Mouse (Mus musculus): ENCODE data around the gene Tbc1d22a. TPM values are rescaled to one million over a fixed set of nuclear protein-coding genes. Genes with fewer than 3 reads are reported as not detected.

Gene Tbc1d22a
- polyA plus RNA-seq, 1 experiment from 2014 or later = 13.2 TPM

DNA sequence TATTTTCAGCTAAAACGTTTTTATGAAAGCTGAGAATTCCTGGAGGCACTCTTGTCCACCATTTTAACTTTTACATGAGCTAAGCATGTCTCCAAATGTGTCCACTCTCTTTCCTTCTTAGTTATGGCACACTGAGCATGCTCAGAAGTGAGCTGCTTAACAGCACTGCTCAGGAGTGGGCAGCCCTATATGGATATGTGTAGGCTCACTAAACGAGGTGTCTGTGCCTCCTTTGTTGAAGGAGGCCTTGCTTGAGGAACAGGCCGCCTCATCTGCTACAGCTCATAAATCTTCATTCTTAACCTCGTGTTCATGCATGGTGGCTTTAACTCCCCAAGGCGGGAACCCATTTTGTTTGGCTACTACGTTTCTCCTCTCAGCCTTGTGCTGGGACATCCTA is 262.8 kb downstream of the Tbc1d22a start:
- Histone ChIP-seq H3K27ac (ENCODE audit: low read depth, low read length) (no peak overlapping the region), H3K27me3 (replicated peaks; ENCODE audit: control insufficient read depth, insufficient read depth, low read length) (no peaks in the 10 kb centered on the region), H3K4me2 (ENCODE audit: low read length) (no peak overlapping the region), H3K9me3 (ENCODE audit: control insufficient read depth, low read length) (no peaks in the 10 kb centered on the region), H3K4me3 (ENCODE audit: low read length) (no peak overlapping the region), H3K9ac (ENCODE audit: low read depth, low read length) (no peak overlapping the region), H3K4me1 (ENCODE audit: control insufficient read depth, insufficient read depth, low read depth, low read length) (peaks cover 16% of the 10 kb centered on the region), H3K36me3 (ENCODE audit: control insufficient read depth, insufficient read depth, low read length) (no peaks in the 10 kb centered on the region)
- WGBS = 39% methylated on average over 6 of the region's 6 CpGs
- ATAC-seq = no peak

GRCm38 (mm10) chr15:86477471-86477992 is 263.3 kb downstream of the Tbc1d22a start:
- H3K4me1 ChIP-seq (ENCODE audit: control insufficient read depth, insufficient read depth, low read depth, low read length) = peaks cover 16% of the 10 kb centered on the region
- H3K36me3 ChIP-seq (ENCODE audit: control insufficient read depth, insufficient read depth, low read length) = no peaks in the 10 kb centered on the region
- ATAC-seq = no peak
- no peaks in the 10 kb centered on the region for H3K27me3 ChIP-seq (replicated peaks; ENCODE audit: control insufficient read depth, insufficient read depth, low read length)
- H3K4me2 ChIP-seq (ENCODE audit: low read length) = no peak overlapping the region
- no peak overlapping the region for H3K9ac ChIP-seq (ENCODE audit: low read depth, low read length)
- H3K4me3 ChIP-seq (ENCODE audit: low read length) = no peak overlapping the region
- H3K9me3 ChIP-seq (ENCODE audit: control insufficient read depth, low read length) = no peaks in the 10 kb centered on the region
- no peak overlapping the region for H3K27ac ChIP-seq (ENCODE audit: low read depth, low read length)

DNA sequence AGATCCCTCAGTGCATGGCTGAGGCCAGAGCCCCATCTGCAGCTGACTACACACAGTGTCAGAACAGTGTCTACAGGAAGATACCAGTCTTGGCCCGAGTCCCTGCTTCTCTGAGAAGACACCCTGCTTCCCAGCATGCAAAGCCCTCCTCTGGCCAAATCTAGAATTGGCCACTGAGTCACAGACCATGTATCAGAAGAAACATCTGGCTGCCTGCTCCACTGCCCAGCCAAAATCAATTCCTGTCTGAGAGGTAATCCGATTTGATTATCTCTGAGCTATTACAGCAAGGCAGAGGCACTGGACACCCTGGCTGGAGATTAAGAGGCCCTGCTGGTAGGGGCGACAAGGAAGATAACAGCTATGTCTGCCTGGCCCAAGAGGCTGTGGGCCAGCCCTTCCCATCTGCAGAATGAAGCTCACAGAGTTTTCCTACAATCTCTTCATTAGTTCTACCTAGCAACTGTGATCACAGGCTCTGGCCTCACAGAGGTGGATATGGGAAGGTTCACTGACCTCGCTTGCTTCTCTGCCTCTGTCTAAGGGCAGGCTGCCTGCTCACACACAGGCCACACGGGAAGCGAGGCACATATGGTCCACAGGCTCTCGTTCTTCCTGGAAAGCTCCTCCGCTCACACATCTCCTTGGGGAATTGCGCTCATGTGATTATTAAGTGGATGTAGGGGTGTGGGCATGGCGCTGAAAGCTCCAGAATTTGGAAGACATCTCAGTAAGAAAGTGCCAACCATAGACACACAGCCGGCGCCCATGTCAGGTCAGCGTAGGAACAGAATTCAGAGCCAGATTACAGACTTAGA is 264.6 kb downstream of the Tbc1d22a start:
- H3K36me3 ChIP-seq (ENCODE audit: control insufficient read depth, insufficient read depth, low read length) = no peaks in the 10 kb centered on the region
- H3K27me3 ChIP-seq (replicated peaks; ENCODE audit: control insufficient read depth, insufficient read depth, low read length) = no peaks in the 10 kb centered on the region
- H3K9me3 ChIP-seq (ENCODE audit: control insufficient read depth, low read length) = no peaks in the 10 kb centered on the region
- no peak overlapping the region for H3K9ac ChIP-seq (ENCODE audit: low read depth, low read length)
- peaks cover 16% of the 10 kb centered on the region for H3K4me1 ChIP-seq (ENCODE audit: control insufficient read depth, insufficient read depth, low read depth, low read length)
- H3K4me2 ChIP-seq (ENCODE audit: low read length) = no peak overlapping the region
- H3K27ac ChIP-seq (ENCODE audit: low read depth, low read length) = peak overlapping the region; percentile 45; the same call in 1 of the 2 replicates
- ATAC-seq = peak; percentile 40; the same call in 1 of the 2 replicates
- no peak overlapping the region for H3K4me3 ChIP-seq (ENCODE audit: low read length)
- 55% methylated on average over 13 of the region's 13 CpGs for WGBS

DNA sequence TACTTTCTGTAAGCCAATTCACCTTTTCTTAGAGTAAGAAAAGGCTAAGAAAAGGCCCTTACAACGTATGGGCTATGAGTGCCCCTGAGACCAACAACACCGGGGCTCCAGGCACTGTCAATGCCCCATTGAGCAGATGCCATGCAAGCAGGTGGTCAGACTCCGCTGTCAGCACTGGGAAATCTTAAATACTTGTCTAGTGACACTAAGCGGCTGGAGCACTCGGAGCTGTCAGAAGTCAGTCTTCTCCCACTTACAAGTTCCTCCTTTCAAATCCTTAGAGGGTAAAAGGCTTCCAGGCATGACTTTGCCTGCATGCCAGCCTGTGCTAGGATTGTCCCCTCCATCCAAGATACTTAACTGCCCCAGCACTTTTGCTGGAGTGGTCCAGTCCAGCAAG is 268.1 kb downstream of the Tbc1d22a start:
- H3K9ac ChIP-seq (ENCODE audit: low read depth, low read length) = no peak overlapping the region
- H3K27me3 ChIP-seq (replicated peaks; ENCODE audit: control insufficient read depth, insufficient read depth, low read length) = no peaks in the 10 kb centered on the region
- no peak overlapping the region for H3K27ac ChIP-seq (ENCODE audit: low read depth, low read length)
- no peaks in the 10 kb centered on the region for H3K36me3 ChIP-seq (ENCODE audit: control insufficient read depth, insufficient read depth, low read length)
- WGBS = 64% methylated on average over 5 of the region's 5 CpGs
- H3K4me2 ChIP-seq (ENCODE audit: low read length) = no peak overlapping the region
- no peak for ATAC-seq
- no peaks in the 10 kb centered on the region for H3K9me3 ChIP-seq (ENCODE audit: control insufficient read depth, low read length)
- no peak overlapping the region for H3K4me3 ChIP-seq (ENCODE audit: low read length)
- peaks cover 19% of the 10 kb centered on the region for H3K4me1 ChIP-seq (ENCODE audit: control insufficient read depth, insufficient read depth, low read depth, low read length)

DNA sequence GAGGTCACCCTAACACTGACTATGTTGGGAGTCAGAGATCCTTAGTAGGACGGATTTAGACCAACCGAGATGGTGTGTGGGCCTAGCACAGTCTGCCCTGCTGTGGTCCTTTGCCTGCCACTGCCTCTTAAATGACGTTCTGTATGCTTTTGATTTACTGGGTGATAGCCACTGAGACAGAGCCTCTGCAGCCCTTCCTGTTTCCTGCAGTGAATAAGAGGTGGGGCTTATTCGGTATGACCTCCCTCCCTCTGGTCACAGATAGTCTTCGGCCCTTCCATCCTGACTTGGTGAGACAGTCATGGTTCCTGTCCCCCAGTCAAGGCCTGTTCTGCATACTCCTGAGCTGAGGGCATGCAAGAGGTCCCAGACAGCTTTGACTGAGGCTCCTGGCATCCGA is 271.6 kb downstream of the Tbc1d22a start:
- Histone ChIP-seq H3K4me2 (ENCODE audit: low read length) (no peak overlapping the region), H3K27me3 (replicated peaks; ENCODE audit: control insufficient read depth, insufficient read depth, low read length) (no peaks in the 10 kb centered on the region), H3K36me3 (ENCODE audit: control insufficient read depth, insufficient read depth, low read length) (no peaks in the 10 kb centered on the region), H3K4me1 (ENCODE audit: control insufficient read depth, insufficient read depth, low read depth, low read length) (peaks cover 9% of the 10 kb centered on the region), H3K9ac (ENCODE audit: low read depth, low read length) (no peak overlapping the region), H3K9me3 (ENCODE audit: control insufficient read depth, low read length) (no peaks in the 10 kb centered on the region), H3K27ac (ENCODE audit: low read depth, low read length) (no peak overlapping the region), H3K4me3 (ENCODE audit: low read length) (no peak overlapping the region)
- ATAC-seq = no peak
- 82% methylated on average over 6 of the region's 6 CpGs for WGBS

GRCm38 (mm10) chr15:86487359-86487758 is 273.1 kb downstream of the Tbc1d22a start:
- H3K9ac ChIP-seq (ENCODE audit: low read depth, low read length) = no peak overlapping the region
- no peaks in the 10 kb centered on the region for H3K27me3 ChIP-seq (replicated peaks; ENCODE audit: control insufficient read depth, insufficient read depth, low read length)
- H3K9me3 ChIP-seq (ENCODE audit: control insufficient read depth, low read length) = no peaks in the 10 kb centered on the region
- no peak overlapping the region for H3K4me2 ChIP-seq (ENCODE audit: low read length)
- peak; percentile 48 for ATAC-seq
- 47% methylated on average over 5 of the region's 5 CpGs for WGBS
- H3K4me1 ChIP-seq (ENCODE audit: control insufficient read depth, insufficient read depth, low read depth, low read length) = peaks cover 9% of the 10 kb centered on the region
- H3K27ac ChIP-seq (ENCODE audit: low read depth, low read length) = no peak overlapping the region
- no peaks in the 10 kb centered on the region for H3K36me3 ChIP-seq (ENCODE audit: control insufficient read depth, insufficient read depth, low read length)
- H3K4me3 ChIP-seq (ENCODE audit: low read length) = no peak overlapping the region

DNA sequence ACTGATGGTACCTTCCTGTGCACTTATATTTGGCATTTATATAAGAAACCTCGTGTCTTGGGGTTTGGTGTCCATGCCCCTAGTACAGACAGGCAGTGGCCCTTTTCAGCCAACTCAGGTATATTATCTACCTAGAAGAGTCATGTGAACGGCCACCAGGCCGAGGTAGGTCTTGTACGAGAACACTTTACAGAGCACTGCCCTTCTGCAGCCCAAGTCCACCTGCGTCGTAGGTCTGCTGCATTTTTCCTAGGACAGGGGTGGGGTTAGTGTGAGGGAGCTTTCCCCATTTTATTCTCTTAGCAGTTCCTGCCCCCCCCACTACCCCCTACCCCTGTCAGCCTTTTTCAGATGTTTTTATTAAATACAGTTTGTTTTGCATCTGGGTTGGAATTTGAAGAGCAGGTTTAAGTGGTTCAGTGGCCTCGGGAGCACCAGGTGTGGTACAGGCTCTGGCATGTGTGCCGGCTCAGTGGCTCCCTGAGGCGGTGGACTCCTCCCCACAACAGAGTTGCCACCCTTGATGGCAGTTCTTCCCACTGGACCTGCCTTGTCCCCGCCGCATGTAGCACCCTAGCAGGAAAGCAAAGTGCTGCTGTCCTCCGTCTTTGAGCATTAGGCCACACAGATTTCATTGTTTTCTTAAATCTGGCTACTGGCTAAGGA is 277.3 kb downstream of the Tbc1d22a start:
- Histone ChIP-seq H3K4me1 (ENCODE audit: control insufficient read depth, insufficient read depth, low read depth, low read length) (peaks cover 7% of the 10 kb centered on the region), H3K9ac (ENCODE audit: low read depth, low read length) (no peak overlapping the region), H3K27ac (ENCODE audit: low read depth, low read length) (no peak overlapping the region), H3K27me3 (replicated peaks; ENCODE audit: control insufficient read depth, insufficient read depth, low read length) (no peaks in the 10 kb centered on the region), H3K36me3 (ENCODE audit: control insufficient read depth, insufficient read depth, low read length) (no peaks in the 10 kb centered on the region), H3K4me3 (ENCODE audit: low read length) (no peak overlapping the region), H3K4me2 (ENCODE audit: low read length) (no peak overlapping the region), H3K9me3 (ENCODE audit: control insufficient read depth, low read length) (no peaks in the 10 kb centered on the region)
- no peak for ATAC-seq
- WGBS = 89% methylated on average over 12 of the region's 12 CpGs

- no peak overlapping the region for H3K9ac ChIP-seq (ENCODE audit: low read depth, low read length)
- ATAC-seq = no peak
- no peaks in the 10 kb centered on the region for H3K36me3 ChIP-seq (ENCODE audit: control insufficient read depth, insufficient read depth, low read length)
- H3K4me3 ChIP-seq (ENCODE audit: low read length) = no peak overlapping the region
- no peaks in the 10 kb centered on the region for H3K9me3 ChIP-seq (ENCODE audit: control insufficient read depth, low read length)
- WGBS = 75% methylated on average over 5 of the region's 5 CpGs
- no peak overlapping the region for H3K27ac ChIP-seq (ENCODE audit: low read depth, low read length)
- no peaks in the 10 kb centered on the region; the same call in 1 of the 2 replicates for H3K4me1 ChIP-seq (ENCODE audit: control insufficient read depth, insufficient read depth, low read depth, low read length)
- H3K4me2 ChIP-seq (ENCODE audit: low read length) = no peak overlapping the region
- H3K27me3 ChIP-seq (replicated peaks; ENCODE audit: control insufficient read depth, insufficient read depth, low read length) = no peaks in the 10 kb centered on the region
Observed at GRCm38 (mm10) chr15:86492636-86493035, 278.4 kb downstream of the Tbc1d22a start.

DNA sequence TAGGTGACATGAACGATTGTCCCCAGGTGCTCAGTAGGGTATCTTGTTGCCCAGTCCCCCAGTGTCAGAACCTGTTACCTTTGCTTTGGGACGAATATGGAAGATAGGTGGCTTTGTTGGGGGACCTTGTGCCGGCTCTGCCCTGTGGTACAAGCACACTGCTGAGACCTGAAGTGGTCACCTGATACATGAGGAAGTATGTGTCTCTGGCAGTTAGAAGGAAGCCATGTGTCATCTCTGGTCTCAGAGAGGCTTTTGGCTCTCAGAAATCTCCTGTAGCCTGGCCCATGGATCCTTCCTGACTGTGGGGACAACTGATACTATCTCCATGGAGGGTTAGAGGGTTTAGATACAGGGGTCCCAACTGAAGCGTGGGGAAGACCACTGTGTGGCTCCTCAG is 281.9 kb downstream of the Tbc1d22a start:
- Histone ChIP-seq H3K4me3 (ENCODE audit: low read length) (no peak overlapping the region), H3K9ac (ENCODE audit: low read depth, low read length) (no peak overlapping the region), H3K4me2 (ENCODE audit: low read length) (no peak overlapping the region), H3K36me3 (ENCODE audit: control insufficient read depth, insufficient read depth, low read length) (no peaks in the 10 kb centered on the region), H3K27me3 (replicated peaks; ENCODE audit: control insufficient read depth, insufficient read depth, low read length) (no peaks in the 10 kb centered on the region), H3K4me1 (ENCODE audit: control insufficient read depth, insufficient read depth, low read depth, low read length) (no peaks in the 10 kb centered on the region; the same call in 1 of the 2 replicates), H3K27ac (ENCODE audit: low read depth, low read length) (no peak overlapping the region), H3K9me3 (ENCODE audit: control insufficient read depth, low read length) (no peaks in the 10 kb centered on the region)
- no peak for ATAC-seq
- WGBS = 90% methylated on average over 4 of the region's 4 CpGs
